Mouse (Mus musculus) lung, embryonic 14.5 days (tissue): Measurements from ENCODE around the gene Atox1. TPM values are rescaled to one million over a fixed set of nuclear protein-coding genes. Genes with fewer than 3 reads are reported as not detected.
A peak's percentile ranks its signal among the peaks of the same experiment; 100 is the strongest.

Experiments
- ATAC-seq: fragments of 200-750 bp; cut with Nextera tagmentation; 2 replicates; pipeline ENCODE4 v1.8.0; 2017; ENCODE audit warnings: mild to moderate bottlenecking, moderate TSS enrichment, moderate library complexity; ENCODE audit not compliant: insufficient read depth
- DNase-seq: peaks from one replicate; pipeline ENCODE4 v3.0.0-alpha.2; 2015
- H3K27ac ChIP-seq: fragments of 300-500 bp; sonication (generic); 2 replicates; pipeline ENCODE4 v1.5.1; 2014; ENCODE audit warnings: low read depth, mild to moderate bottlenecking, moderate library complexity
- H3K27me3 ChIP-seq: fragments of 300-500 bp; sonication (generic); 2 replicates; pipeline ENCODE4 v1.6.1; 2014; ENCODE audit warnings: low read length, control low read depth; ENCODE audit not compliant: insufficient read depth
- H3K36me3 ChIP-seq: fragments of 300-500 bp; sonication (generic); 2 replicates; pipeline ENCODE4 v1.6.1; 2014; ENCODE audit warnings: control low read depth; ENCODE audit not compliant: insufficient read depth
- H3K4me1 ChIP-seq: fragments of 300-500 bp; sonication (generic); 2 replicates; pipeline ENCODE4 v1.6.1; 2014; ENCODE audit warnings: antibody characterized with exemption, control low read depth; ENCODE audit not compliant: insufficient read depth
- H3K4me2 ChIP-seq: fragments of 300-500 bp; sonication (generic); 2 replicates; pipeline ENCODE4 v1.6.1; 2014; ENCODE audit warnings: mild to moderate bottlenecking
- H3K4me3 ChIP-seq: fragments of 300-500 bp; sonication (generic); 2 replicates; pipeline ENCODE4 v1.5.1; 2014; ENCODE audit warnings: low read depth, low read length
- H3K9ac ChIP-seq: fragments of 300-500 bp; sonication (generic); 2 replicates; pipeline ENCODE4 v1.6.1; 2014
- H3K9me3 ChIP-seq: fragments of 300-500 bp; sonication (generic); 2 replicates; pipeline ENCODE4 v1.6.1; 2016; ENCODE audit warnings: low read depth, low read length, control low read depth
- CTCF ChIP-seq: IDR thresholded peaks from 2 replicates; pipeline ENCODE4 v1.5.1; 2016; ENCODE audit warnings: antibody characterized with exemption, low read depth
- WGBS: fragments of 180-500 bp; shearing (Covaris S2); extraction: QIAGEN DNeasy Blood & Tissue Kit; methylation state at CpG from one replicate; pipeline ENCODE4 v1.1.7; 2014; 5-methylcytosine and 5-hydroxymethylcytosine counted together
- polyA plus RNA-seq: library from polyadenylated mRNA; unstranded; fragments of >200 nt; fragmentation: Nextera tagmentation; extraction: Ambion mirVana; gene quantifications from 2 replicates; pipeline ENCODE4 v1.2.1, GENCODE M21; 2014

The Atox1 gene
- polyA plus RNA-seq, 1 experiment from 2014 or later, result 506 TPM

- Histone ChIP-seq H3K27me3 (no peaks in the 10 kb centered on the region), H3K4me1 (0 out of 2 replicates have a peak, but pooled peaks cover 3% of the 10 kb centered on the region), H3K4me2 (no peak overlapping the region), H3K9ac (no peak overlapping the region), H3K4me3 (no peak overlapping the region), H3K9me3 (no peaks in the 10 kb centered on the region), H3K36me3 (peaks cover 35% of the 10 kb centered on the region; the same call in 1 of the 2 replicates), H3K27ac (no peak overlapping the region)
- DNase-seq (no peak), ATAC-seq (no peak)
- TF ChIP-seq CTCF, result no peak
- 85% methylated on average over 3 of the region's 3 CpGs for WGBS
Measured at GRCm38 (mm10) chr11:55473219-55473618, 12.2 kb upstream of the Atox1 start.

GRCm38 (mm10) chr11:55471467-55471866 lies 10.4 kb upstream of the Atox1 start:
- WGBS, result 88% methylated on average over 7 of the region's 7 CpGs
- Histone ChIP-seq H3K27me3 (no peaks in the 10 kb centered on the region), H3K9me3 (no peaks in the 10 kb centered on the region), H3K4me2 (peak overlapping the region; percentile 84), H3K36me3 (peaks cover 32% of the 10 kb centered on the region; the same call in 1 of the 2 replicates), H3K9ac (peak overlapping the region; percentile 97; the same call in 1 of the 2 replicates), H3K4me3 (peak overlapping the region; percentile 100), H3K27ac (no peak overlapping the region), H3K4me1 (0 out of 2 replicates have a peak, but pooled peaks cover 5% of the 10 kb centered on the region)
- no peak for DNase-seq
- ATAC-seq, result no peak
- no peak for TF ChIP-seq CTCF

DNA sequence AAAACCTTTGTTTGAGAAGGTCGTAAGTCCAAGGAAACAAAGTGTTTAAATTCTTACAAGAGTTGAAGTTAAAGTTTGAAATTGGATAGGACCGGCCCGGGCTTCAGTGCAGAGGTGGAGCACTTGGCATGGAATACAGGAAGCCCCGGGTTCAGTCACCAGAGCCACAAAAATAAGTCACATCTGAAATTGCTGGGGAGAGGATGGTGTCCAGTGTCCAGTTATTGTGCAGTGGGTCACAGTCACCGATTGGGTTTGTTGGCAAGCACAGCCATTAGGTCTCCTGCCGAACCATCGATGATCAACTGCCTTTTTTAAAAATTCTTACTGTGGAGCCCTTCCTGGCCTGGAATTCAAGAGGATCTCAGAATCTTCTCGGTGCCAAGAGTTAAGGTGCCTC lies 9.7 kb upstream of the Atox1 start:
- ATAC-seq (no peak), DNase-seq (peak; percentile 24)
- no peak for TF ChIP-seq CTCF
- H3K4me3 ChIP-seq, result peak overlapping the region; percentile 100
- no peaks in the 10 kb centered on the region for H3K27me3 ChIP-seq
- no peak overlapping the region for H3K27ac ChIP-seq
- 34% methylated on average over 8 of the region's 8 CpGs for WGBS
- H3K36me3 ChIP-seq, result peaks cover 32% of the 10 kb centered on the region; the same call in 1 of the 2 replicates
- H3K4me2 ChIP-seq, result peak overlapping the region; percentile 84
- H3K4me1 ChIP-seq, result 0 out of 2 replicates have a peak, but pooled peaks cover 5% of the 10 kb centered on the region
- peak overlapping the region; percentile 97 for H3K9ac ChIP-seq
- no peaks in the 10 kb centered on the region for H3K9me3 ChIP-seq

- DNase-seq (peak; percentile 40), ATAC-seq (no peak; the same call in 1 of the 2 replicates)
- no peaks in the 10 kb centered on the region for H3K27me3 ChIP-seq
- H3K9ac ChIP-seq, result peak overlapping the region; percentile 97
- peak overlapping the region; percentile 84 for H3K4me2 ChIP-seq
- no peaks in the 10 kb centered on the region for H3K9me3 ChIP-seq
- H3K27ac ChIP-seq, result peak overlapping the region; percentile 88
- TF ChIP-seq CTCF, result no peak
- under 1% methylated on average over 45 of the region's 46 CpGs for WGBS
- H3K4me1 ChIP-seq, result 0 out of 2 replicates have a peak, but pooled peaks cover 5% of the 10 kb centered on the region
- H3K4me3 ChIP-seq, result peak overlapping the region; percentile 100
- H3K36me3 ChIP-seq, result peaks cover 32% of the 10 kb centered on the region; the same call in 1 of the 2 replicates
Measured at GRCm38 (mm10) chr11:55469923-55470691, 9.1 kb upstream of the Atox1 start.

DNA sequence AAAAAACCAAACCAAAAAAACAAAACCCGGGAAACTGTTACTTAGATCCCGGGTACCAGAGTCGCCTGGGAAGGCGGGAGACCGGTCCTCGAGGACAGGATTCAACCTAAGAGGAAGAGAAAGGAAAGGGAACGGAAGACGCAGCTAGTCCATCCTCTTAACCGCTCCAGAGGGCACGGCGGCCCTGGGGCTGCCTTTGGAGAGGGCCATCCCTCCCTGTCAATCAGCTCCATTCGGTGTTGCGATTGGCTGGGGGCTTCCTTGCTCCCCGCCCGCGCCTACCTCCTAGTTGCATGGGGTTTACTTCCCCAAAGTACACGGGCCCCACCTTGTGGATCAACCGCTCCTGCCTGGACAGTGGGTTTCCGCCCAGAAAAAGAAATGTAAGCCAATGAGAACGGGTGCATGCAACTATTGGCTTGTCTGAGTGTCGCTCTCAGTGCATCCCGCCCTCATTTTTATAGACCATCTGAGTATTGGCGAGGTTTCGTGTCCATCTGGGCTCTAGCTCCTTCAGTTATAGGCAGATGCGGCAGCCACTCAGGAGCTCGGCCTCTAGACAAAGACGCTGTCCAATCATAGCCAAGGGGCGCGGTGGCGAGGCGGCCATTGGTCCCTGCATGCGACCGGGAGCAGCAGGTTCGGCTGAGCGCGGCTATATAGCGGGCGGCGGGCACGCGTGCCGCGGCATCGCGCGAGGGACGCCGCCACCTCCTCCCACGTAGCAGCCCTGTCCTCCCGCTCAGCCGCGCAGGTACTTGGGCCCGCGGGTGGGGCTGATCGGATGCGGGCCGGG lies 8.2 kb upstream of the Atox1 start, which contains the start of gene G3bp1:
G3bp1 (plus strand) TSS at position 638 of the 796 bp plus-strand sequence.
- under 1% methylated on average over 57 of the region's 57 CpGs for WGBS
- peak within 1 kb of the TSS; percentile 100 for H3K4me3 ChIP-seq
- peak; percentile 58 for TF ChIP-seq CTCF

DNA sequence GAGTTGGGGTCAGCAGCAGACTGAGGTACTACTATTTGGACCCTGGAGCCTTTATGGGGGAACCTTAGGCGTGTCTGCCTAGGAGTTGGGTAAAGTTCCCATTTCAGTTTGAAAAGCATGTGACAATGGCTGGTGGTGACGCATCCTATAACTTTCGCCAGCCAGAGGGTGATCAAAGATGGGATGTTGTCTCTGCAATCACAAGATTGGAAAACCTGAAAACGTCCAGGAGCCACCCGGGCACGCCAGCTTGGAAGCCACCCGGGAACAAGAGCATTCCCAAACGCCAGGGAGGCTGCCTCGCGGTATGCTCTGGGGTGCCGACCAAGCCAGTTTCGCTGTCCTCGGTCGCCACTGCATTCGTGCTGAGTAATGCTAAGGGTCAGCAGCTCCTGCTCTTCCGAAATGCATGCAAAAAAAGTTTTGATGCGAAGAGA lies 7.6 kb upstream of the Atox1 start:
- TF ChIP-seq CTCF, result no peak
- DNase-seq, result no peak
- Histone ChIP-seq H3K4me1 (0 out of 2 replicates have a peak, but pooled peaks cover 5% of the 10 kb centered on the region), H3K27me3 (no peaks in the 10 kb centered on the region), H3K4me3 (peak overlapping the region; percentile 100), H3K9me3 (no peaks in the 10 kb centered on the region), H3K36me3 (peaks cover 20% of the 10 kb centered on the region; the same call in 1 of the 2 replicates), H3K27ac (peak overlapping the region; percentile 93), H3K9ac (peak overlapping the region; percentile 63), H3K4me2 (peak overlapping the region; percentile 81)
- ATAC-seq, result peak; percentile 16
- 4% methylated on average over 17 of the region's 17 CpGs for WGBS

More for the DNA sequence above, 8.2 kb upstream of the Atox1 start, which contains the start of gene G3bp1:
- H3K4me2 ChIP-seq, result peak within 1 kb of the TSS; percentile 84
- ATAC-seq (peak; percentile 98), DNase-seq (peak; percentile 99)
- H3K9ac ChIP-seq, result peak within 1 kb of the TSS; percentile 97
- H3K27me3 ChIP-seq, result no peaks in the 10 kb centered on the region
- no peaks in the 10 kb centered on the region for H3K9me3 ChIP-seq
- H3K27ac ChIP-seq, result peak within 1 kb of the TSS; percentile 93
- 0 out of 2 replicates have a peak, but pooled peaks cover 5% of the 10 kb centered on the region for H3K4me1 ChIP-seq
- peaks cover 26% of the 10 kb centered on the region; the same call in 1 of the 2 replicates for H3K36me3 ChIP-seq
